Comparison of ENCODE assay signal across 30 mouse cellular contexts in the genomic region with DNA sequence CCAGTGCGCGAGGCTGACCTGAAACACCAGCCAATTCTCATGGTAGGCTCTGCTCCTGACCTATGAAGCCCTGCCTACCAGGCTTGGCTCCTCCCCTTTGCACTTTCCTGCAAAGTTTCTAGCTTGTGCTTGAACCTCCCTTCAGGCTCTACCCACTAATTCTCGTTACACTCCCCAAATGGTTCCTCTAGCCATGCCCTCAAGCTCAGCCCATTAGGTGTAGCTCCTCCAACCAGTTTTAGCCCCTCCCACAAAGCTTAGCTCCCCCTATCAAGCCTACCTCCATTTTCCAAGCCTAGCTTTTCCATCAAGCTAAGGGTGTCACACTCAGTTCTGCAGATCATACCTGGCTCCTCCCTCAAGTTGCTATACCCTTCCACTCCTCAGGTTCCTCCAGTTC. TPM values are rescaled to one million over a fixed set of nuclear protein-coding genes. Genes with fewer than 3 reads are reported as not detected.
DNase-seq lines count a peak whose midpoint lies in the region; ATAC-seq lines count a peak whose summit lies in the region.
"Had no signal": no experiment of that assay in that cellular context is flagged by ENCODE, and none has a peak within 500 bp of the region (broad histone marks: within the 10 kb centered on the region; RNA-seq: fewer than 3 reads in every experiment).

No protein-coding gene starts in this region.

- DNase-seq in forebrain, embryonic 11.5 days (ENCODE audit: low spot score): no peak
- DNase-seq in ZHBTc4 (ENCODE audit: low read depth, low spot score): peak; percentile 95
- DNase-seq in adrenal gland, adult (ENCODE audit: inconsistent age in 2 of 2, low spot score in 1 of 2): no peak
- no peak for DNase-seq in c-Kit-positive CD71-positive TER-119-positive erythroid progenitor cells, embryonic 14.5 days (ENCODE audit: low spot score)
- DNase-seq: adrenal gland, postnatal 36 days; cerebellum, adult 2 months; cerebellum, postnatal 25 days; gastrocnemius, adult 2 months; gastrocnemius, postnatal 36 days; heart, adult 18-20 months; kidney, adult 18-20 months; kidney, postnatal 25 days; lung, postnatal 4 days; right cerebral cortex, postnatal 4 days; thymus, adult 18-20 months; thymus, postnatal 25 days had no signal

- H3K9ac ChIP-seq in forebrain, embryonic 16.5 days (replicated peaks; ENCODE audit: low read depth, low read length): no peak overlapping the region
- no peak overlapping the region for H3K9ac ChIP-seq in forebrain, embryonic 11.5 days (ENCODE audit: low read length)
- no peak overlapping the region for H3K9ac ChIP-seq in midbrain, embryonic 15.5 days
- no peak overlapping the region for H3K9ac ChIP-seq in midbrain, embryonic 16.5 days (ENCODE audit: low read depth, low read length)
- H3K9ac ChIP-seq: forebrain, embryonic 15.5 days; hindbrain, embryonic 14.5 days; kidney, embryonic 15.5 days; neural tube, embryonic 13.5 days had no signal

- no peak overlapping the region for H3K4me2 ChIP-seq in forebrain, embryonic 16.5 days (ENCODE audit: low read length)
- H3K4me2 ChIP-seq in forebrain, embryonic 11.5 days (ENCODE audit: low read depth, low read length, severe bottlenecking): no peak overlapping the region
- H3K4me2 ChIP-seq in midbrain, embryonic 15.5 days: no peak overlapping the region
- H3K4me2 ChIP-seq in midbrain, embryonic 16.5 days (ENCODE audit: low read length): no peak overlapping the region
- H3K4me2 ChIP-seq: forebrain, embryonic 15.5 days; heart, embryonic 11.5 days; hindbrain, embryonic 14.5 days; kidney, embryonic 15.5 days; neural tube, embryonic 13.5 days had no signal

- peaks cover 4% of the 10 kb centered on the region; the same call in 1 of the 2 replicates for H3K4me1 ChIP-seq in forebrain, embryonic 16.5 days (replicated peaks; ENCODE audit: control insufficient read depth, insufficient read depth, low read length)
- H3K4me1 ChIP-seq in forebrain, embryonic 11.5 days (replicated peaks; ENCODE audit: control insufficient read depth, insufficient read depth, low read length): no peaks in the 10 kb centered on the region
- H3K4me1 ChIP-seq in midbrain, embryonic 15.5 days: peaks cover 5% of the 10 kb centered on the region; the same call in 1 of the 2 replicates
- H3K4me1 ChIP-seq in midbrain, embryonic 16.5 days (ENCODE audit: control insufficient read depth, insufficient read depth, low read length): no peaks in the 10 kb centered on the region

- no peaks in the 10 kb centered on the region for H3K27me3 ChIP-seq in forebrain, embryonic 16.5 days (replicated peaks; ENCODE audit: control insufficient read depth, insufficient read depth, low read length)
- no peaks in the 10 kb centered on the region for H3K27me3 ChIP-seq in forebrain, embryonic 11.5 days (ENCODE audit: control insufficient read depth, insufficient read depth, low read length)
- H3K27me3 ChIP-seq in midbrain, embryonic 15.5 days (replicated peaks): no peaks in the 10 kb centered on the region
- no peaks in the 10 kb centered on the region for H3K27me3 ChIP-seq in midbrain, embryonic 16.5 days (ENCODE audit: control insufficient read depth, insufficient read depth, low read depth, low read length)
- H3K27me3 ChIP-seq: forebrain, embryonic 15.5 days; kidney, embryonic 15.5 days; neural tube, embryonic 13.5 days had no signal

- 76% methylated on average over 3 of the region's 3 CpGs for WGBS in forebrain, embryonic 16.5 days
- 75% methylated on average over 3 of the region's 3 CpGs for WGBS in forebrain, embryonic 11.5 days
- 88% methylated on average over 3 of the region's 3 CpGs for WGBS in midbrain, embryonic 15.5 days
- 91% methylated on average over 3 of the region's 3 CpGs for WGBS in midbrain, embryonic 16.5 days

- peaks cover 19% of the 10 kb centered on the region for H3K36me3 ChIP-seq in forebrain, embryonic 16.5 days (ENCODE audit: control insufficient read depth, insufficient read depth)
- H3K36me3 ChIP-seq in forebrain, embryonic 11.5 days (ENCODE audit: control insufficient read depth, insufficient read depth, low read length): no peaks in the 10 kb centered on the region; the same call in 1 of the 2 replicates
- H3K36me3 ChIP-seq in midbrain, embryonic 15.5 days (replicated peaks): peaks cover 39% of the 10 kb centered on the region
- H3K36me3 ChIP-seq in midbrain, embryonic 16.5 days (ENCODE audit: control insufficient read depth, insufficient read depth, low read length): peaks cover 35% of the 10 kb centered on the region

- H3K9me3 ChIP-seq in forebrain, embryonic 16.5 days (ENCODE audit: control insufficient read depth, low read length): no peaks in the 10 kb centered on the region
- H3K9me3 ChIP-seq in forebrain, embryonic 11.5 days (ENCODE audit: control insufficient read depth, low read length): no peaks in the 10 kb centered on the region
- H3K9me3 ChIP-seq in midbrain, embryonic 15.5 days: no peaks in the 10 kb centered on the region
- no peaks in the 10 kb centered on the region for H3K9me3 ChIP-seq in midbrain, embryonic 16.5 days (replicated peaks; ENCODE audit: control insufficient read depth, low read length, poor library complexity, severe bottlenecking)
- H3K9me3 ChIP-seq: forebrain, embryonic 15.5 days; kidney, embryonic 15.5 days; neural tube, embryonic 13.5 days had no signal

- H3K27ac ChIP-seq in forebrain, embryonic 16.5 days (ENCODE audit: low read length): no peak overlapping the region
- H3K27ac ChIP-seq in forebrain, embryonic 11.5 days (ENCODE audit: low read depth, low read length): no peak overlapping the region
- H3K27ac ChIP-seq in midbrain, embryonic 15.5 days: no peak overlapping the region
- H3K27ac ChIP-seq in midbrain, embryonic 16.5 days (ENCODE audit: low read length): no peak overlapping the region
- H3K27ac ChIP-seq: forebrain, embryonic 15.5 days; gastrocnemius, adult 2 months; hindbrain, embryonic 14.5 days; kidney, embryonic 15.5 days; left cerebral cortex, adult 2 months; neural tube, embryonic 13.5 days; stomach, postnatal 0 days had no signal

- ATAC-seq in forebrain, embryonic 16.5 days: 0 out of 2 replicates have a peak, but pooled peaks have one; percentile 2
- ATAC-seq in forebrain, embryonic 11.5 days (replicated peaks; ENCODE audit: low FRiP score): no peak
- peak; percentile 35; the same call in 1 of the 2 replicates for ATAC-seq in midbrain, embryonic 15.5 days (replicated peaks)
- ATAC-seq in midbrain, embryonic 16.5 days: no peak
- no peak for ATAC-seq in CD4-positive, CD25-positive, alpha-beta regulatory T cell, adult 4 months
- ATAC-seq: forebrain, embryonic 15.5 days had no signal

- H3K4me3 ChIP-seq in forebrain, embryonic 16.5 days (replicated peaks; ENCODE audit: low read length): no peak overlapping the region
- H3K4me3 ChIP-seq in forebrain, embryonic 11.5 days (ENCODE audit: low read depth, low read length): no peak overlapping the region
- H3K4me3 ChIP-seq in midbrain, embryonic 15.5 days: no peak overlapping the region
- no peak overlapping the region for H3K4me3 ChIP-seq in midbrain, embryonic 16.5 days (ENCODE audit: low read depth, low read length)
- H3K4me3 ChIP-seq: forebrain, embryonic 15.5 days; gastrocnemius, adult 2 months; kidney, embryonic 15.5 days; left cerebral cortex, adult 2 months; neural tube, embryonic 13.5 days had no signal

RNA-seq across cellular contexts. Expression of a gene that starts 11.0 kb away (rescaled TPM):
- polyA plus RNA-seq in forebrain, embryonic 16.5 days (2015; fragmentation: Nextera tagmentation; extraction: Ambion mirVana): 38.1 and 39.3 TPM in 2 replicates
- 15.5 and 16.4 TPM in 2 replicates for polyA plus RNA-seq in forebrain, embryonic 11.5 days (2014; fragmentation: Nextera tagmentation; extraction: Ambion mirVana)
- polyA plus RNA-seq in midbrain, embryonic 15.5 days (2015; fragmentation: Nextera tagmentation; extraction: Ambion mirVana): 51.8 and 53.5 TPM in 2 replicates
- 45.1 and 48.7 TPM in 2 replicates for polyA plus RNA-seq in midbrain, embryonic 16.5 days (2015; fragmentation: Nextera tagmentation; extraction: Ambion mirVana)
- polyA plus RNA-seq in CD4-positive, CD25-positive, alpha-beta regulatory T cell, adult 4 months (2017; shearing (Covaris generic)): not detected

RNA-seq across cellular contexts. Expression of a gene that starts 23.1 kb away (rescaled TPM):
- 69.3 and 71.2 TPM in 2 replicates for polyA plus RNA-seq in forebrain, embryonic 16.5 days (2015; fragmentation: Nextera tagmentation; extraction: Ambion mirVana)
- 64.9 and 72.4 TPM in 2 replicates for polyA plus RNA-seq in forebrain, embryonic 11.5 days (2014; fragmentation: Nextera tagmentation; extraction: Ambion mirVana)
- polyA plus RNA-seq in midbrain, embryonic 15.5 days (2015; fragmentation: Nextera tagmentation; extraction: Ambion mirVana): 54.2 and 58.7 TPM in 2 replicates
- 51.8 and 52.4 TPM in 2 replicates for polyA plus RNA-seq in midbrain, embryonic 16.5 days (2015; fragmentation: Nextera tagmentation; extraction: Ambion mirVana)
- polyA plus RNA-seq in CD4-positive, CD25-positive, alpha-beta regulatory T cell, adult 4 months (2017; shearing (Covaris generic)): 100 to 1,000 TPM in 1 of 2 experiments, 10 to 100 TPM in 1; 87.5 to 131 TPM

RNA-seq across cellular contexts. Expression of a gene that starts 23.3 kb away (rescaled TPM):
- 79.0 and 83.6 TPM in 2 replicates for polyA plus RNA-seq in forebrain, embryonic 16.5 days (2015; fragmentation: Nextera tagmentation; extraction: Ambion mirVana)
- 88.2 and 93.2 TPM in 2 replicates for polyA plus RNA-seq in forebrain, embryonic 11.5 days (2014; fragmentation: Nextera tagmentation; extraction: Ambion mirVana)
- 73.4 and 84.0 TPM in 2 replicates for polyA plus RNA-seq in midbrain, embryonic 15.5 days (2015; fragmentation: Nextera tagmentation; extraction: Ambion mirVana)
- polyA plus RNA-seq in midbrain, embryonic 16.5 days (2015; fragmentation: Nextera tagmentation; extraction: Ambion mirVana): 63.5 and 68.0 TPM in 2 replicates
- polyA plus RNA-seq in CD4-positive, CD25-positive, alpha-beta regulatory T cell, adult 4 months (2017; shearing (Covaris generic)): 100 to 1,000 TPM in 1 of 2 experiments, 10 to 100 TPM in 1; 84.8 to 145 TPM

RNA-seq across cellular contexts. Expression of a gene that starts 27.3 kb away (rescaled TPM):
- polyA plus RNA-seq in forebrain, embryonic 16.5 days (2015; fragmentation: Nextera tagmentation; extraction: Ambion mirVana): 0.41 and 0.98 TPM in 2 replicates
- polyA plus RNA-seq in forebrain, embryonic 11.5 days (2014; fragmentation: Nextera tagmentation; extraction: Ambion mirVana): 0.51 TPM in 1 of 2 replicates, not detected in the other
- 2.3 and 6.0 TPM in 2 replicates for polyA plus RNA-seq in midbrain, embryonic 15.5 days (2015; fragmentation: Nextera tagmentation; extraction: Ambion mirVana)
- 1.7 and 2.5 TPM in 2 replicates for polyA plus RNA-seq in midbrain, embryonic 16.5 days (2015; fragmentation: Nextera tagmentation; extraction: Ambion mirVana)
- not detected for polyA plus RNA-seq in CD4-positive, CD25-positive, alpha-beta regulatory T cell, adult 4 months (2017; shearing (Covaris generic))
- polyA plus RNA-seq: limb, embryonic 14.5 days; neural tube, embryonic 13.5 days; spleen, adult 2 months; stomach, postnatal 0 days had no signal

RNA-seq across cellular contexts. Expression of a gene that starts 30.3 kb away (rescaled TPM):
- polyA plus RNA-seq in forebrain, embryonic 16.5 days (2015; fragmentation: Nextera tagmentation; extraction: Ambion mirVana): 0.29 and 0.56 TPM in 2 replicates
- 7.2 and 7.8 TPM in 2 replicates for polyA plus RNA-seq in forebrain, embryonic 11.5 days (2014; fragmentation: Nextera tagmentation; extraction: Ambion mirVana)
- polyA plus RNA-seq in midbrain, embryonic 15.5 days (2015; fragmentation: Nextera tagmentation; extraction: Ambion mirVana): 0.43 and 0.57 TPM in 2 replicates
- 0.39 and 0.60 TPM in 2 replicates for polyA plus RNA-seq in midbrain, embryonic 16.5 days (2015; fragmentation: Nextera tagmentation; extraction: Ambion mirVana)
- 1 to 10 TPM in 1 of 2 experiments, not detected in 1; 1.4 TPM for polyA plus RNA-seq in CD4-positive, CD25-positive, alpha-beta regulatory T cell, adult 4 months (2017; shearing (Covaris generic))
- polyA plus RNA-seq: C2C12; spleen, adult 2 months had no signal

Comparison
In these comparisons a context has a peak if more than half of its experiments do, and no peak if none do; other contexts are left out.
1. ATAC-seq: peak in forebrain, embryonic 16.5 days (single experiment) and midbrain, embryonic 15.5 days (single experiment); none in forebrain, embryonic 11.5 days (single experiment), midbrain, embryonic 16.5 days (single experiment) and CD4-positive, CD25-positive, alpha-beta regulatory T cell, adult 4 months (single experiment).
2. RNA of a gene that starts 11.0 kb away (polyA plus RNA-seq): 51.8 to 53.5 TPM in midbrain, embryonic 15.5 days, 45.1 to 48.7 TPM in midbrain, embryonic 16.5 days, 38.1 to 39.3 TPM in forebrain, embryonic 16.5 days and 15.5 to 16.4 TPM in forebrain, embryonic 11.5 days; not detected in CD4-positive, CD25-positive, alpha-beta regulatory T cell, adult 4 months; every median in the first group is over 10 times any median in the second.